Mouse (Mus musculus) heart, embryonic 13.5 days (tissue): ENCODE results near the gene Trim9. TPM values are rescaled to one million over a fixed set of nuclear protein-coding genes. Genes with fewer than 3 reads are reported as not detected.

Experiments
- ATAC-seq: fragments of 200-750 bp; cut with Nextera tagmentation; 2 replicates; pipeline ENCODE4 v1.8.0; 2017; ENCODE audit warnings: moderate TSS enrichment; ENCODE audit not compliant: insufficient number of reproducible peaks, low FRiP score, low TSS enrichment; ENCODE audit errors: extremely low read depth
- H3K27ac ChIP-seq: fragments of 300-500 bp; sonication (generic); replicated peaks from 2 replicates; pipeline ENCODE4 v1.5.1; 2015; ENCODE audit warnings: moderate library complexity, mild to moderate bottlenecking, inconsistent platforms
- H3K27me3 ChIP-seq: fragments of 300-500 bp; sonication (generic); replicated peaks from 2 replicates; pipeline ENCODE4 v1.6.1; 2015; ENCODE audit warnings: mild to moderate bottlenecking, inconsistent platforms
- H3K36me3 ChIP-seq: fragments of 300-500 bp; sonication (generic); 2 replicates; pipeline ENCODE4 v1.6.1; 2015; ENCODE audit warnings: mild to moderate bottlenecking, inconsistent platforms
- H3K4me1 ChIP-seq: fragments of 300-500 bp; sonication (generic); 2 replicates; pipeline ENCODE4 v1.6.1; 2015; ENCODE audit warnings: inconsistent platforms
- H3K4me2 ChIP-seq: fragments of 300-500 bp; sonication (generic); 2 replicates; pipeline ENCODE4 v1.6.1; 2015; ENCODE audit warnings: inconsistent platforms, mild to moderate bottlenecking, moderate library complexity
- H3K4me3 ChIP-seq: fragments of 300-500 bp; sonication (generic); 2 replicates; pipeline ENCODE4 v1.5.1; 2015; ENCODE audit warnings: moderate library complexity, mild to moderate bottlenecking, inconsistent platforms
- H3K9ac ChIP-seq: fragments of 300-500 bp; sonication (generic); 2 replicates; pipeline ENCODE4 v1.6.1; 2015; ENCODE audit warnings: inconsistent platforms, mild to moderate bottlenecking, moderate library complexity
- H3K9me3 ChIP-seq: fragments of 300-500 bp; sonication (generic); 2 replicates; pipeline ENCODE4 v1.6.1; 2016; ENCODE audit warnings: inconsistent platforms
- WGBS: fragments of 180-500 bp; shearing (Covaris S2); methylation state at CpG from one replicate; pipeline ENCODE4 v1.1.7; 2015; ENCODE audit warnings: mixed read lengths; 5-methylcytosine and 5-hydroxymethylcytosine counted together
- polyA plus RNA-seq: library from polyadenylated mRNA; unstranded; fragments of >200 nt; fragmentation: Nextera tagmentation; extraction: Ambion mirVana; gene quantifications from 2 replicates; pipeline ENCODE4 v1.2.1, GENCODE M21; 2015

The Trim9 gene
- polyA plus RNA-seq, 1 experiment from 2014 or later = 0.57 TPM

DNA sequence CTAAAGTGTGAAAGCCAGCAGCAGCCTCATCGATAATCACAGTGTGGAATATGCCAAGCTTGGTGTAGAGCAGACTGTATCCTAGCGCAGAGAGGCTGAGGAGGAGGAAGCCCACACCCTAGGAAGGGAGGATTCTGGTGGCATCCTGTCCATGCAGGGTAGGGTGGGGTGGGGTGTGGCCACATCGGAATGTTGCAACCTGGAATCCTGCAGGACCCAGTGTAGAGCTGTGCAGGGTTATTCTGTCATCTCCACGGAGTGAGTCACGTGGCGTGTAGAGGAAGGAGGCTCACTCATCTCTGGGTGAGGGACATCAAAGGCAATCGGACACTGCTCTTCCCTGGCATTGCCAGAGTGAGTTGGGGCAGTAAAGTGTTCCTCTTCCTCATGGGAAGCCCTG, 62.4 kb downstream of the Trim9 start:
- ATAC-seq = no peak
- Histone ChIP-seq H3K27me3 (no peaks in the 10 kb centered on the region), H3K4me1 (0 out of 2 replicates have a peak, but pooled peaks cover 7% of the 10 kb centered on the region), H3K4me2 (no peak overlapping the region), H3K4me3 (no peak overlapping the region), H3K9me3 (no peaks in the 10 kb centered on the region), H3K9ac (no peak overlapping the region), H3K36me3 (no peaks in the 10 kb centered on the region), H3K27ac (no peak overlapping the region)
- 67% methylated on average over 7 of the region's 7 CpGs for WGBS

DNA sequence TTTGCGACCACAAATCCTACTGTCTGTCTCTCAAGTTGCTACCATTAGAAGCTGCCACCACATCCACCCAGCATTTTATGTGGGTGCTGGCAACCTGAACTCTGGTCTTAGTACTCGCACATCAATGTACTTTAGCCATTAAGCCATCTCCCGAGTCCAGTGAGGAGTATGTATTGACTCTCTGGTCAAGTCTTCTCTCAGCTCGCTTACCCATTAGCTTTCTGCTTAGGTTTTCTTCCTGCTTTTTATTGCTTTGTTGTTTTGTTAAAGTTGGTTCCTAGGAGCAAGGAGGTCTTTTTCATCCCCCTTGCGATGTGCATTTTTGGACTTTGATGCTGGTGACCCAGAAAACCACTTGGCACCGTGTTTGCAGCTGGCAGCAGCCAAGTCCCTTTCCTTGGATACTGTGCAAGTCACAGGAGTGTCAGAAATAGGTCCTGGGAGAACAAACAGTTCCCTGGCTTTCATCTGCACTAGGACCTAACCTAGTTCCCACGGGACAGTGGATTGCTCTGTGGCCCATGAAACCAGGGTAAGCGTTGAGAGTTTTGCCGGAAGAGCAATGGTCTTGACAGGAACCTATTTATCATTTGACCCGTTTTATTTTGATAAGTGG, 64.2 kb downstream of the Trim9 start:
- Histone ChIP-seq H3K27ac (no peak overlapping the region), H3K4me1 (0 out of 2 replicates have a peak, but pooled peaks cover 7% of the 10 kb centered on the region), H3K9ac (no peak overlapping the region), H3K36me3 (no peaks in the 10 kb centered on the region), H3K27me3 (no peaks in the 10 kb centered on the region), H3K4me2 (no peak overlapping the region), H3K9me3 (no peaks in the 10 kb centered on the region), H3K4me3 (no peak overlapping the region)
- WGBS = 70% methylated on average over 10 of the region's 10 CpGs
- ATAC-seq = no peak

DNA sequence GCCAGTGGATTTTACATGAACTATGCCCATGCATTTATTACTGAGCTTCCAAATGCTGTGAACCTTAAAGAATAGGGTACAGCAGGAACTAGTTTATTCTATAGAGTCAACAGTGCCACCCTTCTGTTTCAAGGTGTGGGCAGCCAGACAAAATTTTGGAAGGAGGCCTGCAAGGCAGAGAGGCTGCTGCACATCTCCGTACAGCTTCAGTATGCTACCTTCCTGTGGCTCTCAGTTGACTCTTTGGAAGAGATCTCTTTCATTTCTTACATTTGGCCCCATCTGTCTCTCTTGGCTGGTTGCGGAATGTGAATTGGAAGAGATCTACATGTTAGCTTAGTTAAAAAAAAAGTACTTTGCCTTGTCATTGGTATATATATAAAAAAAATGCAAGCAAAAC, 66.5 kb downstream of the Trim9 start:
- no peak overlapping the region for H3K9ac ChIP-seq
- H3K27ac ChIP-seq = no peak overlapping the region
- H3K4me1 ChIP-seq = peaks cover 12% of the 10 kb centered on the region
- no peaks in the 10 kb centered on the region for H3K27me3 ChIP-seq
- no peak overlapping the region for H3K4me2 ChIP-seq
- WGBS = 78% methylated on average over 2 of the region's 2 CpGs
- H3K36me3 ChIP-seq = no peaks in the 10 kb centered on the region
- ATAC-seq = no peak
- H3K9me3 ChIP-seq = no peaks in the 10 kb centered on the region
- H3K4me3 ChIP-seq = no peak overlapping the region

DNA sequence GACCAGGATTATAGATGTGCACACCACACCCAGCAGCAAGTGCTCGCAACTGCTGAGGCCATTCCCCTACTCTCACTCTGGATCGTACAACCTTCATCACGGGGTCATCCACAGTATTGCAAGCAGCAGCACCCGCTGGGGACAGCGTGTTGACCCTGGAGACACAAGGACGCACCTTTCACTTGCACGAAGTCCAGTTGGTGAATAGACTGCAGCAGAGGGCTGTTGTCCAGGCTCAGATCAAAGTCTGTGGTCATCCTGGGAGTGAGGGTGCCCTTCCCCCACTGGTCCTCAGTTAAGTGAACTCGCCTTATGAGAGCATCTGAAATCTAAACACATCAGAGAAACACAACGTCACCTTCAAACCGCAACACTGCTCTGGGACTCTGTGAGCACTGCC, 67.0 kb downstream of the Trim9 start:
- 82% methylated on average over 10 of the region's 10 CpGs for WGBS
- H3K4me3 ChIP-seq = no peak overlapping the region
- no peaks in the 10 kb centered on the region for H3K36me3 ChIP-seq
- no peaks in the 10 kb centered on the region for H3K27me3 ChIP-seq
- H3K4me2 ChIP-seq = no peak overlapping the region
- H3K9me3 ChIP-seq = no peaks in the 10 kb centered on the region
- H3K9ac ChIP-seq = no peak overlapping the region
- no peak for ATAC-seq
- no peak overlapping the region for H3K27ac ChIP-seq
- peaks cover 14% of the 10 kb centered on the region for H3K4me1 ChIP-seq

DNA sequence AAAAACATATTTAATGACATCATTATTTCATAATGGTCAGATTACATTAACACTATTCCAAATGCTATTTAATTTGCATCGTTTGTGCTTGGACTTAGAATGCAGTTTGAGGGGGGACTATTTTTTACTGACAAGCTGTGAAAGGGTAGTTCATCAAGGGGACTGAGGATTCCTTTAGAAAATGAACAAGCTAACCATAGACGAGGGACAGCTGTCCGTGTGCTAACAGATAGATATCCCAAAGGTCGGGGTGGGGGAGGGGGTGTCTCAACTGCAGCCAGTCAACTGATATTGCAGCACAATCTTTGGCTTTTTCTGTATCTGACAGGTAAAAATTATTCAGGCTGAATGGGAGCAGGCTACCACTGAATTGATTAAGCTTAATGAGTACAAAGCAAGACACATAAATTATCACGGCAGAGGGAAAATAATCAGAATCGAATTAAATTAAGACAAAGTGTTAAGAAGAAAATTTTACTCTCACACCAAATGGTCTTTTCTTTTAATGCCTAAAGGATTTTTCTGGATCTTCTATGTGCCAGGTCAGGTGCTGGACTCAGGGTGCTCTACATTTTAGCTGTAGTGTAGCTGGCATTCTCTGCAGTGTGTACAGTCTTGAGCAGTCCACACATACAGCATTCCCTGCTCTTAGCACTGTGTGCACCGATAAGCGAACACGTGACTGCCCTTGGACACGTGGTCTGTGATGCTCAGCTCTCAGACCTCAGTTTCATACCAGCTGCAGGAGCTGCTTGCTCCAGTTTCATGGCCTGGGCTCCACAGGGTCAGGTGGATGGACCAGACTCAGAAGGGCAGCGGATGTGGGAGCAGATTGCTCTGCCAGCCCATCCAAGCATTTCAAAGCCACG, 70.1 kb downstream of the Trim9 start:
- no peak overlapping the region for H3K9ac ChIP-seq
- no peak overlapping the region for H3K4me2 ChIP-seq
- 59% methylated on average over 12 of the region's 12 CpGs for WGBS
- ATAC-seq = no peak
- H3K4me3 ChIP-seq = no peak overlapping the region
- H3K27ac ChIP-seq = no peak overlapping the region
- no peaks in the 10 kb centered on the region for H3K9me3 ChIP-seq
- H3K4me1 ChIP-seq = peaks cover 14% of the 10 kb centered on the region
- no peaks in the 10 kb centered on the region for H3K27me3 ChIP-seq
- no peaks in the 10 kb centered on the region for H3K36me3 ChIP-seq

DNA sequence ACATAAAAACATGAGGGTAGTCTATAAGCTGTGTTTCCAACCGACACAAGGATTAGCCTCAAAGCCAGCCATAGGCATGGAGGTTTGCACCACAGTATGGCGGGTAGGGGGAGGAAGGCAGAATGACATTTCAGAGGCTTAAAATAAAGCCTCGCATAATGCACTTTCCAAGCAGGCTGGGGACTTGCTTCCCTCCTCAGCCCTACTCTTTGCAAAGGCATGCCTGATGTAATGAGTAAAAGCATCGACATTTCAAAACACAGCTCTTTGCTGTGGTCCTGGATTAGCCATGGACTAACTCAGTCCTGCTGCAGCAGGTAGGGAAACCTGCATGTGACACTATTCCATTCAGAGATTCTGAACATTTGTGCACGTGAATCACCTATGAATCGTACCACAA, 77.7 kb downstream of the Trim9 start:
- Histone ChIP-seq H3K27ac (no peak overlapping the region), H3K27me3 (no peaks in the 10 kb centered on the region), H3K4me3 (no peak overlapping the region), H3K4me2 (no peak overlapping the region), H3K36me3 (no peaks in the 10 kb centered on the region), H3K4me1 (peaks cover 26% of the 10 kb centered on the region), H3K9ac (no peak overlapping the region), H3K9me3 (no peaks in the 10 kb centered on the region)
- no peak for ATAC-seq
- 71% methylated on average over 6 of the region's 6 CpGs for WGBS

DNA sequence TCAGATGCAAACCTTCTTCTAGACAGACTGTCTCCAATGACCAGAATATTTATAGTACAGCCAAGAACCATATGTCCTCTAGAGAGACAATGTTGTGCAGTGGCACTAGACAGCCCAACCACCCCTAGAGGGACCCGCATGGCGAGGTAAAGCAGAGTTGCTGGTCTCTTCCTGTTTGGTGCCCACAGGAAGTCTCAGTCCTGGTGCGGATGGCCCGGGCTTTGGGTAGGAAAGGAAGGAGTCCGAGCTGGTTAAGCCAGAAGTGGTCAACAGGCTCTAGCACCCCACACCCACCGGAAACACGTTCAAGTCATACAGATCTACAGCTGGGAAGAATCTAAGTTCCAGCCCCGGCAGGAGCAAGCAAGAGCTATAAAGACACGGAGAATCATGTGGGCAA, 80.1 kb downstream of the Trim9 start:
- H3K27ac ChIP-seq = peak overlapping the region; percentile 88

DNA sequence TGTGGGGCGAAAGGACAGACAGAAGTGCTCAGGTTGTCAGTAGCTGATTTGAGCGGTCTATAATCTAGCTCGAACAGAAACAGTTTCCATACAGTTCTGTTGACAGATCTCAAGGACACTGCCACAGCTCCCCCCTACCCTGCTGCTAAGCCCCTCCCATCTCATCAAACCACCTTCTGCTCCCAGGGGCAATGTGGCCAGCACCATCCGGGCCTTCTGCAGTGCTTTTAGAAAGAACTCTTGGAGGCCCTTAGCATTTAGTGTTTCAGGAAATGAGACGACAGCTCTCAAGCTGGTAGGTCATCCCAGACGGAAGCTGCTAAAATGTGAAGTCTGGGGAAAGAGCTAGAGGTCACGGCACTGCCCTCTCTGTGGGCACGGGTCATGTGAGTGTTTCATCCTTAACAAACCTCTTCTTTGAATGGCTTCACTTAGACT, 80.9 kb downstream of the Trim9 start:
- Histone ChIP-seq H3K9me3 (no peaks in the 10 kb centered on the region), H3K4me1 (peaks cover 26% of the 10 kb centered on the region), H3K4me3 (no peak overlapping the region), H3K36me3 (no peaks in the 10 kb centered on the region), H3K27ac (peak overlapping the region; percentile 88), H3K27me3 (no peaks in the 10 kb centered on the region), H3K4me2 (peak overlapping the region; percentile 55), H3K9ac (peak overlapping the region; percentile 50; the same call in 1 of the 2 replicates)
- WGBS = 20% methylated on average over 8 of the region's 8 CpGs
- ATAC-seq = peak; percentile 58; the same call in 1 of the 2 replicates

More for the DNA sequence above, 80.1 kb downstream of the Trim9 start:
- H3K36me3 ChIP-seq = no peaks in the 10 kb centered on the region
- peaks cover 26% of the 10 kb centered on the region for H3K4me1 ChIP-seq
- no peak for ATAC-seq
- WGBS = 84% methylated on average over 9 of the region's 9 CpGs
- H3K9ac ChIP-seq = no peak overlapping the region
- no peaks in the 10 kb centered on the region for H3K9me3 ChIP-seq
- H3K27me3 ChIP-seq = no peaks in the 10 kb centered on the region
- H3K4me3 ChIP-seq = no peak overlapping the region
- H3K4me2 ChIP-seq = no peak overlapping the region

DNA sequence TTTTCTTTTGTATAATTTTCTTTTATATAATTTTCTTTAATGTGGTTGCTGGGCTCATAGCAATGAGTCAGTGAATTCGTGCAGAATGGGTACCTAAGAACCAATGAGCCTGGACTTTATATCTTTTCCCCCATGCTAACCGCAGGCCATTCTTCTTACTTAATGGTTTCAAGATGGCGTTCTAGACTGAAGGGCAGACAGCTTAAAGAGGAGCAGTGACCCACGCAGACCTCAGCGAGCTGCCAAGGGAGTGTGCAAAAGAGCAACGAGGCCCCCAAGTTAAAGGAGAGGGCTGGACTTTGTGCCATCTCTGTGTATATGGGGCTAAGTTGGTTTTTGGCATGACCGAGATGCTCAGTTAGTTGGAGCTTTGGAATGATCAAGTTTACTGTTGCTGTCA, 83.7 kb downstream of the Trim9 start:
- 70% methylated on average over 7 of the region's 7 CpGs for WGBS
- H3K4me1 ChIP-seq = peaks cover 30% of the 10 kb centered on the region
- no peak overlapping the region for H3K9ac ChIP-seq
- H3K9me3 ChIP-seq = no peaks in the 10 kb centered on the region
- H3K4me2 ChIP-seq = no peak overlapping the region
- no peaks in the 10 kb centered on the region for H3K36me3 ChIP-seq
- ATAC-seq = no peak
- H3K4me3 ChIP-seq = no peak overlapping the region
- no peak overlapping the region for H3K27ac ChIP-seq
- H3K27me3 ChIP-seq = no peaks in the 10 kb centered on the region

DNA sequence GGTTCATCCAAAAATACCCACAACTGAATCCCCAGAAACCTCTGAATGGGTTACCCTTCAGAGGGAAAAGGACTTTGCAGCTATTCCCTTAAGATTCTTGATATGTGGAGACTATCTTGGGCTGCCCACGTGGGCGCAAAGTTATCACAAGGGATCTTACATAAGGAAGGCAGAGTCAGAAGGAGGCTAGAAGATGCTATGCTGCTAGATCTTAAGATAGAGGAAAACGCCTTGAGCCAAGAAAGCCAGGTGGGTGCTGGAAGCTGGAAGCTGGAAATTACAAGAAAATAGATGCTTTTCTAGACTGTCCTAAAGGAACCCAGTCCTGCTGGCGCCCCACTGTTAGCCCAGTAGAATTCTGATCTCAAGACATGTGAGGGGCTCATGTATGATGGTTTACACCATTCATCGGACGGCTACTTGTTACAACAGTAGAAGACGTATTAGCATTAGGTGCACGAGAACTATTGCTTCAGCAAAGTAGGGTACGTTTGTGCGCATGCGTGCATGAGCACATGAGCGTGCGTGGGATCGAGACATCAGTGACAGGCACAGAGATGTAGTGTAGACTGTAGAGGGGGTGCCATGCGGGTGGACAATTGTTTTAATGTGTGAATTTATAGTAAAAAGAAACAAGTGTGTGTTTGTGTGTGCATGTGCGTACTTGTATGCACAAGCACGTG, 85.0 kb downstream of the Trim9 start:
- H3K27me3 ChIP-seq = no peaks in the 10 kb centered on the region
- H3K4me2 ChIP-seq = no peak overlapping the region
- H3K4me3 ChIP-seq = no peak overlapping the region
- H3K36me3 ChIP-seq = no peaks in the 10 kb centered on the region
- H3K9ac ChIP-seq = no peak overlapping the region
- ATAC-seq = no peak
- no peak overlapping the region for H3K27ac ChIP-seq
- H3K4me1 ChIP-seq = peaks cover 28% of the 10 kb centered on the region
- no peaks in the 10 kb centered on the region for H3K9me3 ChIP-seq
- 87% methylated on average over 17 of the region's 17 CpGs for WGBS

DNA sequence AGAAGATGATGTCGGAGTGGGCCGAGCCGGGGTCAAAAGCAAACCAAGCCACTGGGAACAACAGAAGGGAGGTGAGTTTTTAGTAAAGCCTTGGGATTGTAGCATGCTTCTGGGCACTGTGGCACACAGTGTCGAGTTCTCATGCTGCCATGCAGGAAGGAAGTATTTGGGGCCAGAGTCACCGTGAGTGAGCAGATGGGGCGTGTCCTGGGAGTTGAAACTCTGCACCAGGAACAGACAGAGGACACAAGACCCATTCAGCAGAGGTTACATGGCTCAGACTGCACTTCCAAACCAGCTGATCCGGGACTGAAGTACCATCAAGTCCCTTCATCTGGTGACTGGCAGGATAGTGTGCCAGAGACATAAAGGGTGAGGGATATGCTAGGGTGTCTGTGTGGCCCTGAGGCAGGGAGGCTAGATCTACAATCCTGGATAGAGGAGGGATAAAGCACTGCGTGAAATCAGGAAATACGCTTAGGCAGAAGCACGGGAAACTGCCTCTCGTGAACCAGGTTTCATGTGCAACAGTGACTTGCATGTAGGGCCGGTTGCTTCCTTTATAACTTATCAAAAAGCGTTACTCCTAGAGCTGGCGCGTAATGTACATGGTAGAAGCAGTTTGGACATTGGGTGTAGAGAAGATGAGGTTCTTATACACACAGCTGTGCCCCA, 96.1 kb downstream of the Trim9 start:
- 69% methylated on average over 15 of the region's 15 CpGs for WGBS
- no peak overlapping the region for H3K27ac ChIP-seq
- no peak overlapping the region for H3K9ac ChIP-seq
- ATAC-seq = no peak
- H3K27me3 ChIP-seq = no peaks in the 10 kb centered on the region
- H3K9me3 ChIP-seq = no peaks in the 10 kb centered on the region
- peaks cover 42% of the 10 kb centered on the region for H3K4me1 ChIP-seq
- H3K4me2 ChIP-seq = no peak overlapping the region
- H3K4me3 ChIP-seq = no peak overlapping the region
- H3K36me3 ChIP-seq = no peaks in the 10 kb centered on the region
